Mouse (Mus musculus) spleen, postnatal 4 days (tissue): ENCODE measurements at regions not wholly inside any gene's neighbourhood (a gene's known extent, or its start where the extent isn't known, plus 50 kb on each side); places are given as distances from the start of the nearest gene placed in this dataset.
"Not testable (repeated sequence)": the region's sequence is repeated elsewhere in the genome, so short reads cannot be mapped to it uniquely, and the experiment has no call there.

Experiments used
- DNase-seq, 2 experiments: peaks; one replicate each; pipeline ENCODE4 v3.0.0; 2022; ENCODE audit warnings: low spot score in 2 of 2

GRCm38 (mm10) chr6:64948839-64949238, 93.5 kb upstream of the Smarcad1 start:
- DNase-seq = not testable (repeated sequence)

- no peak for DNase-seq
Observed at GRCm38 (mm10) chr6:64961608-64962486, 80.5 kb upstream of the Smarcad1 start.

DNA sequence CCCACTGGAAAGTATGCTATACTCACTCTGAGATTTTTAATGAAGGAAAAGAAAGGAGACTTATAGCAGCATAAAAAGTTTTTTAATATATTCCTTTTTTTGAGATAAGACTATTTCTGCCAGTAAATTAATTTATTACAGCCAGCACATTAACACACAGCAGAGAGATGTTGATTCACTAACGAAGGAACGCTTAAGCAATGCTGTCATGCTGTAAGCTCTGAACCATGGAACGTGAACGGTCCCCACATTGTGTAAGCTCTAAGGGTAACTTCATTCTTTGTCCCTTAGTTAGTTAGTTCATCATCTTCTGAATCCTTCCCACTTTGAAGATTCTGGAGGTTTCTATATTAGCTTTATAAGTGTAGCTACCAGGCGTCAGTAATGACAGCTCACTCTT, 79.8 kb upstream of the Smarcad1 start:
- DNase-seq = no peak

GRCm38 (mm10) chr6:64964664-64965063, 77.7 kb upstream of the Smarcad1 start:
- no peak for DNase-seq

- no peak for DNase-seq
Observed at GRCm38 (mm10) chr6:64965203-64965602, 77.2 kb upstream of the Smarcad1 start.

DNA sequence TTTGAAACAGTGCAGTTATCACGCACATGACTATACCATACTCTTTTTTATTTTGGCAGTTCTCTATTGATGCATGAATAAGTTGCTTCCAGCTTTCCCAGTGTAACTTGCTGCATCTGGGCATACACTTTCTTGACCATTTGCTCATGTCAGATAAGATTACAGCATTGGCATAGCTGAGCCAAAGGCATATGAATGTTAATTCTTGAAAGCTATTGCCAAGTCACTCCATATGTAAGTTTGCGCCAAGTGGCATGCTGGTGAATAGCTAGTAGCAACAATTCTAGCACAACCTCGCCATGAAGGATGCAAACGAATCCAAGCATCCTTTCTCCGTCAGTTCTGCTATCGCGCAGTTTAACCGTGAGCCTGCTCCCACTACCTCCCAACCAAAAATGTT, 72.2 kb upstream of the Smarcad1 start:
- no peak for DNase-seq

GRCm38 (mm10) chr6:64973968-64974367, 68.4 kb upstream of the Smarcad1 start:
- DNase-seq = peak; percentile 29 to 66

- not testable (repeated sequence) for DNase-seq
Observed at GRCm38 (mm10) chr6:64974453-64974852, 67.9 kb upstream of the Smarcad1 start.

DNA sequence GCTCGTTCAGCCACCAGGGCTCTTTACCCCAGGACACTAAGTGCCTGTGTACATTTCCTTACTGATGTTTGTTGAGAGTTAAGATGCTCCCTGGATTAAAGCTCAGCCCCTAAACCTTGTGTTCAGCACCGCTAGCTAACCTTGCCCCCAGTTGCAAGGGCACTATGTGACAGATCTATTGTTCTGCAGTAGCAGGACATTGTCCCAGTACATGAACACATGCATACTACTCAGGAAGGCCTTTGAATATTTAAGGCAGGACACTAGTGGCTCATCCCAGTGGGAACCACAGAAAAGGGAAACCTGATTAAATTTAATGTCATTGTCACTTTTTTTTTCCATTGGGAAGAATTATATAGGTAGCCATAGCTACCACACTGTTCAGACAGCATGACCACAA, 60.3 kb upstream of the Smarcad1 start:
- DNase-seq = no peak
